Mouse (Mus musculus) right cerebral cortex, postnatal 36 days (tissue): ENCODE results near the gene Fuca1.

ENCODE experiments used
- DNase-seq, 2 experiments: peaks; one replicate each; pipeline ENCODE4 v3.0.0; 2022; ENCODE audit warnings: low spot score in 2 of 2, mixed read lengths in 1 of 2

Fuca1 gene

GRCm38 (mm10) chr4:135889146-135889883, 31.2 kb upstream of the Fuca1 start:
- DNase-seq = no peak

- peak in 1 of 2 experiments; percentile 35 for DNase-seq
Observed at GRCm38 (mm10) chr4:135889884-135890283, 30.7 kb upstream of the Fuca1 start.

GRCm38 (mm10) chr4:135891539-135891938, 29.0 kb upstream of the Fuca1 start:
- no peak for DNase-seq

- no peak for DNase-seq
Observed at GRCm38 (mm10) chr4:135892884-135893283, 27.7 kb upstream of the Fuca1 start.

- DNase-seq = no peak
Observed at GRCm38 (mm10) chr4:135895071-135895571, 25.4 kb upstream of the Fuca1 start, which contains the start of gene Cnr2. TSS of gene Cnr2 (plus strand) at chr4:135895394.

GRCm38 (mm10) chr4:135896157-135896556, 24.4 kb upstream of the Fuca1 start:
- no peak for DNase-seq

- DNase-seq = no peak
Observed at GRCm38 (mm10) chr4:135898380-135899049, 22.0 kb upstream of the Fuca1 start.

- no peak for DNase-seq
Observed at GRCm38 (mm10) chr4:135899050-135899448, 21.5 kb upstream of the Fuca1 start.

GRCm38 (mm10) chr4:135900008-135900407, 20.5 kb upstream of the Fuca1 start:
- DNase-seq = no peak

- no peak for DNase-seq
Observed at GRCm38 (mm10) chr4:135902606-135903242, 17.8 kb upstream of the Fuca1 start.

- DNase-seq = no peak
Observed at GRCm38 (mm10) chr4:135904810-135905209, 15.7 kb upstream of the Fuca1 start.

GRCm38 (mm10) chr4:135906633-135907032, 13.9 kb upstream of the Fuca1 start:
- no peak for DNase-seq

GRCm38 (mm10) chr4:135909326-135910066, 11.0 kb upstream of the Fuca1 start:
- DNase-seq = no peak

- DNase-seq = no peak
Observed at GRCm38 (mm10) chr4:135911531-135911930, 9.0 kb upstream of the Fuca1 start.

- no peak for DNase-seq
Observed at GRCm38 (mm10) chr4:135912164-135912563, 8.4 kb upstream of the Fuca1 start.

GRCm38 (mm10) chr4:135912835-135913234, 7.7 kb upstream of the Fuca1 start:
- no peak for DNase-seq

- no peak for DNase-seq
Observed at GRCm38 (mm10) chr4:135913433-135913832, 7.1 kb upstream of the Fuca1 start.

GRCm38 (mm10) chr4:135918635-135919279, 1.8 kb upstream of the Fuca1 start:
- no peak for DNase-seq

GRCm38 (mm10) chr4:135919280-135919639, 1.3 kb upstream of the Fuca1 start:
- no peak for DNase-seq

GRCm38 (mm10) chr4:135921257-135922120, 954 bp downstream of the Fuca1 start:
- DNase-seq = no peak
